Mouse (Mus musculus) myocyte (in vitro differentiated cells): ENCODE measurements around the gene Tctex1d4. TPM values are rescaled to one million over a fixed set of nuclear protein-coding genes. Genes with fewer than 3 reads are reported as not detected.
A peak's percentile ranks its signal among the peaks of the same experiment; 100 is the strongest.

ENCODE experiments used
- H3K27me3 ChIP-seq: one replicate; pipeline ENCODE4 v1.6.1; 2011; ENCODE audit not compliant: control insufficient read depth, insufficient read depth, insufficient read length
- H3K36me3 ChIP-seq: one replicate; pipeline ENCODE4 v1.6.1; 2011; ENCODE audit not compliant: control insufficient read depth, insufficient read depth
- H3K4me2 ChIP-seq: one replicate; pipeline ENCODE4 v1.6.1; 2011; ENCODE audit warnings: low read depth, control low read depth
- H3K4me3 ChIP-seq: one replicate; pipeline ENCODE4 v1.5.1; 2011; ENCODE audit warnings: mild to moderate bottlenecking, control low read depth, moderate library complexity
- H3K79me2 ChIP-seq: one replicate; pipeline ENCODE4 v1.6.1; 2011; ENCODE audit not compliant: control insufficient read depth, insufficient read depth
- H3ac ChIP-seq: one replicate; pipeline ENCODE4 v1.6.1; 2011; ENCODE audit not compliant: control insufficient read depth, insufficient read length
- CEBPB ChIP-seq: IDR thresholded peaks from 2 replicates; pipeline ENCODE4 v1.6.1; 2011; ENCODE audit warnings: mild to moderate bottlenecking, moderate library complexity; ENCODE audit not compliant: poor library complexity, insufficient read depth, severe bottlenecking
- E2F4 ChIP-seq: IDR thresholded peaks from one replicate; pipeline ENCODE4 v1.6.1; 2011; ENCODE audit warnings: mild to moderate bottlenecking, control low read depth, moderate library complexity; ENCODE audit not compliant: insufficient read depth
- MAX ChIP-seq: IDR thresholded peaks from one replicate; pipeline ENCODE4 v1.6.1; 2011; ENCODE audit warnings: low read depth, mild to moderate bottlenecking, control low read depth
- MYOD1 ChIP-seq, 3 experiments: IDR thresholded peaks; one replicate each; pipeline ENCODE4 v1.6.1; 2011; ENCODE audit warnings: control low read depth in 2 of 3, low read depth in 2 of 3, mild to moderate bottlenecking in 2 of 3, moderate library complexity in 1 of 3; ENCODE audit not compliant: insufficient read length in 2 of 3, control insufficient read depth in 1 of 3
- MYOG ChIP-seq, 3 experiments: IDR thresholded peaks; one replicate each; pipeline ENCODE4 v1.6.1; 2011; ENCODE audit warnings: control low read depth in 2 of 3, low read depth in 2 of 3, mild to moderate bottlenecking in 2 of 3; ENCODE audit not compliant: insufficient read length in 2 of 3, control insufficient read depth in 1 of 3, insufficient read depth in 1 of 3
- POLR2A ChIP-seq: IDR thresholded peaks from one replicate; pipeline ENCODE4 v1.6.1; 2011; ENCODE audit warnings: low read depth, mild to moderate bottlenecking, control low read depth, moderate library complexity; ENCODE audit not compliant: insufficient read length
- POLR2AphosphoS2 ChIP-seq: IDR thresholded peaks from one replicate; pipeline ENCODE4 v1.6.1; 2011; ENCODE audit warnings: low read depth, control low read depth; ENCODE audit not compliant: insufficient read length
- REST ChIP-seq: IDR thresholded peaks from one replicate; pipeline ENCODE4 v1.6.1; 2011; ENCODE audit warnings: mild to moderate bottlenecking, control low read depth, moderate library complexity; ENCODE audit not compliant: insufficient read depth, insufficient read length
- SRF ChIP-seq: IDR thresholded peaks from one replicate; pipeline ENCODE4 v1.6.1; 2011; ENCODE audit warnings: low read depth; ENCODE audit not compliant: control insufficient read depth, insufficient read length
- TCF12 ChIP-seq: IDR thresholded peaks from one replicate; pipeline ENCODE4 v1.6.1; 2011; ENCODE audit warnings: mild to moderate bottlenecking, control low read depth; ENCODE audit not compliant: poor library complexity, insufficient read depth, severe bottlenecking
- TCF3 ChIP-seq: IDR thresholded peaks from one replicate; pipeline ENCODE4 v1.6.1; 2011; ENCODE audit warnings: low read depth, control low read depth; ENCODE audit not compliant: insufficient read length
- USF1 ChIP-seq: IDR thresholded peaks from one replicate; pipeline ENCODE4 v1.6.1; 2011; ENCODE audit warnings: low read depth, mild to moderate bottlenecking, control low read depth, moderate library complexity
- polyA plus RNA-seq: library from polyadenylated mRNA; unstranded; fragments of >200 nt; fragmentation: generic; extraction: Trizol; gene quantifications from one replicate; pipeline ENCODE4 v1.2.1, GENCODE M21; 2012; ENCODE audit warnings: missing spikeins

The Tctex1d4 gene
- polyA plus RNA-seq, 1 experiment = 0.18 TPM

- peaks cover 10% of the 10 kb centered on the region for H3K36me3 ChIP-seq
- no peak for TF ChIP-seq TCF12
- no peak for TF ChIP-seq REST
- TF ChIP-seq CEBPB = no peak
- TF ChIP-seq MYOG (IDR thresholded peaks at IDR 0.05; ENCODE audit: control insufficient read depth in 1 of 3, insufficient read depth in 1 of 3, insufficient read length in 2 of 3, low read depth in 2 of 3) = no peak
- no peak for TF ChIP-seq POLR2A
- TF ChIP-seq SRF = no peak
- TF ChIP-seq USF1 = no peak
- no peak for TF ChIP-seq TCF3
- TF ChIP-seq MAX = no peak
- TF ChIP-seq E2F4 = no peak
- TF ChIP-seq MYOD1 (IDR thresholded peaks at IDR 0.05; ENCODE audit: control insufficient read depth in 1 of 3, insufficient read length in 2 of 3, low read depth in 2 of 3) = no peak
- TF ChIP-seq POLR2AphosphoS2 = no peak
- no peak overlapping the region for H3K4me3 ChIP-seq
- no peaks in the 10 kb centered on the region for H3K79me2 ChIP-seq
- no peak overlapping the region for H3K4me2 ChIP-seq
- no peaks in the 10 kb centered on the region for H3K27me3 ChIP-seq
- H3ac ChIP-seq = no peak overlapping the region
These were observed 19.6 kb downstream of the Tctex1d4 start for GRCm38 (mm10) chr4:117146176-117146575.

GRCm38 (mm10) chr4:117148047-117148713, 21.6 kb downstream of the Tctex1d4 start:
- Histone ChIP-seq H3K4me2 (no peak overlapping the region), H3K79me2 (peaks cover 9% of the 10 kb centered on the region), H3K4me3 (no peak overlapping the region), H3K27me3 (no peaks in the 10 kb centered on the region), H3K36me3 (peaks cover 28% of the 10 kb centered on the region), H3ac (no peak overlapping the region)
- peak; percentile 87 for TF ChIP-seq POLR2AphosphoS2
- no peak for TF ChIP-seq USF1
- peak in 1 of 3 experiments; percentile 3 for TF ChIP-seq MYOG (IDR thresholded peaks at IDR 0.05; ENCODE audit: control insufficient read depth in 1 of 3, insufficient read depth in 1 of 3, insufficient read length in 2 of 3, low read depth in 2 of 3)
- TF ChIP-seq MYOD1 (IDR thresholded peaks at IDR 0.05; ENCODE audit: control insufficient read depth in 1 of 3, insufficient read length in 2 of 3, low read depth in 2 of 3) = no peak
- TF ChIP-seq MAX = no peak

- Histone ChIP-seq H3K79me2 (peaks cover 15% of the 10 kb centered on the region), H3ac (no peak overlapping the region), H3K36me3 (peaks cover 34% of the 10 kb centered on the region), H3K4me3 (no peak overlapping the region), H3K4me2 (no peak overlapping the region), H3K27me3 (no peaks in the 10 kb centered on the region)
- TF ChIP-seq REST = no peak
- TF ChIP-seq POLR2AphosphoS2 = peak; percentile 93
- TF ChIP-seq USF1 = no peak
- no peak for TF ChIP-seq E2F4
- no peak for TF ChIP-seq MYOD1 (IDR thresholded peaks at IDR 0.05; ENCODE audit: control insufficient read depth in 1 of 3, insufficient read length in 2 of 3, low read depth in 2 of 3)
- peak; percentile 52 for TF ChIP-seq POLR2A
These were observed 22.2 kb downstream of the Tctex1d4 start for GRCm38 (mm10) chr4:117148815-117149214.

- TF ChIP-seq REST (no peak), MYOD1 (IDR thresholded peaks at IDR 0.05; ENCODE audit: control insufficient read depth in 1 of 3, insufficient read length in 2 of 3, low read depth in 2 of 3) (no peak), MAX (no peak), POLR2AphosphoS2 (peak; percentile 88), MYOG (IDR thresholded peaks at IDR 0.05; ENCODE audit: control insufficient read depth in 1 of 3, insufficient read depth in 1 of 3, insufficient read length in 2 of 3, low read depth in 2 of 3) (no peak), E2F4 (no peak), POLR2A (peak; percentile 33)
- peaks cover 40% of the 10 kb centered on the region for H3K36me3 ChIP-seq
- no peak overlapping the region for H3K4me3 ChIP-seq
- H3K27me3 ChIP-seq = no peaks in the 10 kb centered on the region
- no peak overlapping the region for H3ac ChIP-seq
- no peak overlapping the region for H3K4me2 ChIP-seq
- H3K79me2 ChIP-seq = peaks cover 23% of the 10 kb centered on the region
These were observed 23.0 kb downstream of the Tctex1d4 start for GRCm38 (mm10) chr4:117149291-117150211.

- Histone ChIP-seq H3K4me2 (no peak overlapping the region), H3K27me3 (no peaks in the 10 kb centered on the region), H3K36me3 (peaks cover 43% of the 10 kb centered on the region), H3ac (no peak overlapping the region), H3K79me2 (peaks cover 30% of the 10 kb centered on the region), H3K4me3 (no peak overlapping the region)
- TF ChIP-seq REST (no peak), MYOG (IDR thresholded peaks at IDR 0.05; ENCODE audit: control insufficient read depth in 1 of 3, insufficient read depth in 1 of 3, insufficient read length in 2 of 3, low read depth in 2 of 3) (no peak), TCF3 (no peak), CEBPB (no peak), MAX (no peak), SRF (no peak), TCF12 (no peak), POLR2AphosphoS2 (peak; percentile 78), E2F4 (no peak), POLR2A (peak; percentile 34), USF1 (no peak)
These were observed 23.7 kb downstream of the Tctex1d4 start for GRCm38 (mm10) chr4:117150212-117150733.
